Mouse (Mus musculus) fat pad, adult 2 months (tissue): ENCODE measurements around the gene Irf3.
A peak's percentile ranks its signal among the peaks of the same experiment; 100 is the strongest.

Source experiments
- DNase-seq: peaks from one replicate; pipeline ENCODE4 v3.0.0-alpha.2; 2011; ENCODE audit warnings: low read depth, low spot score; ENCODE audit errors: extremely low read depth

The Irf3 gene

DNA sequence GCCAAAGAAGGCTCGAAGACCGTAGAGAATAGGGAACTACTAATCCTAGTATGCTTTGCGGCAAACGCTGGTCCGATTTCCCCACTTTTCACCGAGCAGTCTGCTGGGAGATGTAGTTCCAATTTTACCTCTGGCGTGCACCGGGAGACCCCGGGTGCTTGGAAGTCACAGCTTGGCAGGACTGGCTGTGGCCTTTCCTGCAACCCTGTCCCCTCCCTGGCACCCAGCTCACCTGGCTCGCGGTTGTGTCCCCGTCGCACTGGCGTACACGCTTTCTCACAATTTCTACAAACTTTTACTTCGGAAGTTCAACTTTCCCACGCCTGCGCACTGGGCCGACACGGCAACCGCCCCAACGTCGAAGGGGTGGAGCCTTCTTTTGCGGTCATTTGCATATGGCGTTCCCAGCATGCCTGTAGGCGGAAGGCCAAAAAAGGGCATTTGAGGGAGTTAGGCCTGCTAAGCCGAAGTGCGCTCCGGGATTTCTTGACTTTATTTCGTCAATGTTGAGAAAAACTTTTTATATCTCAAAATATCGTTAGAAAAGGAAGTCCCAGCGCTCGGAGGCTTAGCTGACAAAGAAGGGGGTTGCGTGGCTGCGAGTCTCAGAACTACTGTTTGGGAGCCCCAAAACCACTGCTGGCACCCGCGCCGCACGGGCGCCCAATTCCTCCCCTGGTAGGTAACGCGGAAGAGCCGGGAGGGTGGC lies at the start of gene Irf3:
Gene Irf3 (plus strand): TSS at position 418 of the 709 bp plus-strand sequence.
- peak; percentile 74 for DNase-seq

DNA sequence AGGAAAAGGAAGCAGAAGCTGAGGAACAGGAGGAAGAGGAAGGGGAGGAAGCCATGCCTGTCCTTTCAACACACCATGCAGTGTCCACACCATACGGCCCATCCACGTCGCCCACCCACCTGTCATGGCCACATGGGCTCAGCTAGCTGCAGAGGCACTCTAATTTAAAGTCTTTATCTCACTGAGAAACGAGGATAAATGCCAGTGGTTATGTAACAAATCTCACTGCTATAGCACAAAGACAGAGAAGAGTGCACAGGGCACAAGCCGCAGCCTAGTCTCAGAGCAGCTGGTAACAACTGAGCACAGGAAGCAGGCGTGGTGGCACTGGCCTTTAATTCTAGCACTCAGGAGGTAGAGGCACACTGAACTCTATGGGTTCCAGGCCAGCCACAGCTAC lies 47.5 kb upstream of the Irf3 start:
- DNase-seq = no peak

DNA sequence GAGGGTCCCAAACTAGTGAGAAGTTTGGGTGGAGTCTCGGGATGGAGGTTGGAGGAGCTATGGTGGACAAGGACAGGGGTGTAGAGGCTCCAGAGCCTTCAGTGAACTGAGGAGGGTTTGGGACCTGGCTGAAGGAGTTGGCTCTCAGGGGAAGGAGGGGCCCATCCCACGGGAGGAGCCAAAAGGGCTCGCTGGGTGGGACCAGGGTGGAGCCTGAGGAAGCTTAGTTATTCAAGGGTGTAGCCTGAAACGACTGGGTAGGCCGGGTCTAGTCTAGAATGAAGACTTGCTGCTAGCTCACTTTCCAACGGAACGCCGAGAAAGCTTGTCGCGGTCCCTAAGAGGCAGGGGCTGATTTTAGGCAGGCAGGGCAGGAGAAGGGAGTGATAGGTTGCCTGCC lies 45.5 kb upstream of the Irf3 start:
- no peak for DNase-seq

DNA sequence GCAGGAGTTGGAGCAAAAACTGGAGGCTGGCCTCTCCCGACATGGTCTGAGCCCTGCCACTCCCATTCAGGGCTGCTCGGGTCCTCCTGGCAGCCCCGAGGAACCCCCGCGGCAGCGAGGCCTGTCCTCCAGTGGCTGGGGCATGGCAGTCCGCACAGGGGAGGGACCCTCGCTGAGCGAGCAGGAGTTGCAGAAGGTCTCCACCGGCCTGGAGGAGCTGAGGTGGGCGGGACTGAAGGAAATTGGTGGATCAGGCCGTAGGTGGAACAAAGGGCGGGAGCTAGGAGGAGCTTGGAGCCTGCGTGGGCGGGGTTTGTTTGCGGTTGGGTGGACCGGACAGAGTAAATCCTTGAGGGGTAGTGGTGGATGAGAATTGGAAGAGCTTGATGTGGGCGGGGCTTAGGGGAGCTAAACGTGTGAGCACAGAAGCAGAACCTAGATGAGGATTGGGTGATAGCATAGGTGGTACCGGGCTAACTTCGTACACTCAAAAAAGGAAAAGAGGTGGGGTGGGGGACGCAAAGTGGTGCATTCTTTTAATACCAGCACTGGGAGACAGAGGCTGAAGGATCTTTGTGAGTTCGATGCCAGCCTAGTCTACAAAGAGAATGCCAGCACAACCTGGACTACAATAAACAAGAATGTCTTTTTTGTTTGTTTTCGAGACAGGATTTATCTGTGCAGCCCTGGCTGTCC lies 44.7 kb upstream of the Irf3 start:
- peak; percentile 86 for DNase-seq

DNA sequence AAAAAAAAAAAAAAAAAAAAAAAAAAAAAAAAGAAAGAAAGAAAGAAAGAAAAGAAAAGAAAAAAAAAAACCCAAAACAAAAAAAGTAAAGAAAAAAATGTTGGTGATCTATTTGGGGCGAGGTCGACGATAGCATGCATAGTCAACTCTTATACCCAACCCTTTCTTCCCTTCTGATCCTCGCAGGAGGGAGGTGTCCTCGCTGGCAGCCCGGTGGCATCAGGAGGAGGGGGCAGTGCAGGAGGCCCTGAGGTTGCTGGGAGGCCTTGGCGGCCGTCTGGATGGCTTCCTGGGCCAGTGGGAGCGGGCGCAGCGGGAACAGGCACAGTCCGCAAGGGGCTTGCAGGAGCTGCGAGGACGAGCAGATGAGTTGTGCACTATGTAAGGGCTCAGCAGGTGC lies 43.9 kb upstream of the Irf3 start:
- DNase-seq = no peak

DNA sequence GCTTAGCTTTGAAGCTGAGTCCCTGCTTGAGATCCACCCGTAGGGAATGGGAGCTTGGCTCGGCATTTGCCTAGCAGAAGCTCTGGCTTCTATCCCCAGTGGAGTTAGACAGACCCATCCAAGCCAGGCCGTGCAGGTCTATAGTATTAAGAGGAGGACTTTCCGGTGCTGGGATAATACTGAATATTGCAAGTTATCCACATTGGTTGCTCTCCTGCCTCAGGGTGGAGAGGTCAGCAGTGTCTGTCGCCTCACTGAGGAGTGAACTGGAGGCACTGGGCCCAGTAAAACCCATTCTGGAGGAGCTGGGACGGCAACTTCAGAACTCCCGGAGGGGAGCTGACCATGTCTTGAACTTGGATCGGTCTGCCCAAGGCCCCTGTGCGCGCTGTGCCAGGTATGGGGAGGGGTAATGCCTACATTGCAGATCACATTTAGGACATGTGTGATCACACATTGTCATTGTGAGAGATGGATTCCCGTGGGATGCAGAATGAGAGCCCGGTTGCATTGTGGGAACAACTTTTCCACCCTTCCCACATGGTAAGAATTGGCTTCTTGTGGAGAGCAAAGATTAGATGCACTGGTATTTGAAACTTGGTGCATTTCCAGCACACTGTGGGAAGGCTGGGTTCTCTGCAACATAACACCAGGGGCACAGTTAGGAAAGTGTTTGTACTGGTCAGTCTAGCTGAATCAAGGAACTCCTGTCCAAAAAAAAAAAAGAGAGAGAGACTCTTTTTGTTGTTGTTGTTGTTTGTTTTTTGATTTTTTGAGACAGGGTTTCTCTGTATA lies 43.2 kb upstream of the Irf3 start:
- DNase-seq = no peak

DNA sequence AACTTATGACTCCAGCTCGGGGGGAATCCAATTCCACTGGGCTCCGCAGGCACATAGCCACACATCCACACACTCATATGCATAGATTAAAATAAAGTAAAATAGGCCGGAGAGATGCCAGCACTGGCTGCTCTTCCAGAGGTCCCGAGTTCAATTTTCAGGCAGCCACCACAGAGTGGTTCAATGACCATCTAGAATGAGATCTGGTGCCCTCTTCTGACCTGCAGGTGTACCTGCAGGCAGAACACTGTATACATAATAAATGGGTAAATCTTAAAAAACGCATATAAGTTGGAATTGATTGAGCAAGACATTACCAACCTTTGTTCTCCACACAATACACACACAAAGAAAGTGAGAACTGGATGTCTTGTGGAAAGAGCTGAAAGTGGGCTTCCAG lies 41.8 kb upstream of the Irf3 start:
- DNase-seq = no peak

DNA sequence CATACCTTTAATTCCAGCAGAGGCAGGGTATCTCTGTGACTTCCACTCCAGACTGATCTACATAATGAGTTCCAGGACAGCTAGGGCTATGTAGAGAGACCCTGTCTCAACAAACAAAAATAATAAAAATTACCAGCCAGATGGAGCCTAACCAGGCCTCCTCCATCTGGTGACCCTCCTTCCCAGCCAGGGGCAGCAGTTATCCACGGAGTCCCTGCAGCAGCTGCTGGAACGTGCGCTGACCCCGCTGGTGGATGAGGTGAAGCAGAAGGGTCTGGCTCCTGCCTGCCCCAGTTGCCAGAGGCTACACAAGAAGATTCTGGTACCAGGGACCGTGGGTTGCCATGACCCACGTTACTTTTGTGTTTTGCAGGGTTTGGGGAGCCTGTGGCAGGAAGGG lies 41.2 kb upstream of the Irf3 start:
- DNase-seq = no peak

DNA sequence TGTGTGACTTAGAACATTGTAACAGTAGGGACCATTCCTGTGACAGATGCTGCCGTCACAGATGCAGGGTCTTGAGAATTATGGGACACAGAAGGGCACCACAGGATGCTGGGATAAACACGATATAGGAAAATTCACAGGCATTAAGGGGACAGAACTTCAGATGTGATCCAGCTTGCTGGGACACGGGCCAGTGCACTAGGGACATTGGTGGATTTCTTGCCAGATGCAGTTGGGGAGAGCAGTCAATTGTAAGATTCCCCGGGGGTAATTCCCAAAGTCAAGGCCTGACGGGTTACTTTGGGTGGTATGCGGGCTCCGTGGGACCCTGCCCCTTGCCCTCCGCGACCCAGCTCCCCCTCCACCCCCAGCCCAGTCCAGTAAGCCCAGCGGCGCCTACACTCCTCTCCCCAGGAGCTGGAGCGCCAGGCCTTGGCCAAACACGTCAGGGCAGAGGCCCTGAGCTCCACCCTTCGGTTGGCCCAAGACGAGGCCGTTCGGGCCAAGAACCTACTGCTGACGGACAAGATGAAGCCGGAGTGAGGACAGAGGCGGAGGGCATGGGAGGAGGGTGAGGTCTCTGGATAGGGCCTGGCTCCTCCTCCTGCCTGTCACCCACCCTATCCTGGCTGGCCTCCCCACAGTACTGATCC lies 40.1 kb upstream of the Irf3 start:
- no peak for DNase-seq

DNA sequence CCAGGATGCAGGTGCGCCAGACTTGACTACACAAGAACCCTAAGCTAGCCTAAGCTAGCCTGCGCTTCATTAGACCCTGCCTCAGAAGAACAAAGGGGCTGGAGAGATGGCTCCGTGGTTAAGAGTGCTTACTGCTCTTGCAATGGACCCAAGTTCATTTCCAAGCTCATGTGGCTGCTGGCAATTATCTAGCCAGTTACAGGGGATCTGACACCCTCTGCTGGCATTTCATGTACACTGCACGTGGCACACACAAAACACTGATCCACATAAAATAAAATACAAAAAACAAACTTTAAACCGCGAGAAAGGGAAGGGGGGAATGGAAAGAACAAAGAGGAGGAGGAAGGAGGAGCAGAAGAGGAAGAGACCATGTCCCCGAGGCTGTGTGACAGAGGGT lies 39.2 kb upstream of the Irf3 start:
- no peak for DNase-seq

DNA sequence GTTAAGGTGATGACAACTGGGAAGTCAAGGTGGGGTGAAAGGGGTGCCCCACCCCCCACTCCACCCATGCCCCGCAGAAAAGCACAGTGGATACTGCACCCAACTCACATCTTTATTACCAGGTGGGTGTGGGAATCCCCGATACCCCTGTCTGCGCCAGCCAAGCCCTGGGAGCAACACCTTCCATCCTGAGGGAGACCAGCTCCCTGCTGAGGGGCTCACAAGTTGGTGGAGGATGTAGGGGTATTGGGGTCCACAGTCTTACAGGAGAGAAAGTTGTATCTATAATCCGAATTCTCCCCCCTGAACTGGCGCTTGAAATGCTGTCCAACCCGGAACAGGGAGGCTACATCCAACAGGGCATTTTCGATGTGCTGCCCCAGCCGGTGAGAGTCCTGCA lies 38.2 kb upstream of the Irf3 start:
- no peak for DNase-seq

DNA sequence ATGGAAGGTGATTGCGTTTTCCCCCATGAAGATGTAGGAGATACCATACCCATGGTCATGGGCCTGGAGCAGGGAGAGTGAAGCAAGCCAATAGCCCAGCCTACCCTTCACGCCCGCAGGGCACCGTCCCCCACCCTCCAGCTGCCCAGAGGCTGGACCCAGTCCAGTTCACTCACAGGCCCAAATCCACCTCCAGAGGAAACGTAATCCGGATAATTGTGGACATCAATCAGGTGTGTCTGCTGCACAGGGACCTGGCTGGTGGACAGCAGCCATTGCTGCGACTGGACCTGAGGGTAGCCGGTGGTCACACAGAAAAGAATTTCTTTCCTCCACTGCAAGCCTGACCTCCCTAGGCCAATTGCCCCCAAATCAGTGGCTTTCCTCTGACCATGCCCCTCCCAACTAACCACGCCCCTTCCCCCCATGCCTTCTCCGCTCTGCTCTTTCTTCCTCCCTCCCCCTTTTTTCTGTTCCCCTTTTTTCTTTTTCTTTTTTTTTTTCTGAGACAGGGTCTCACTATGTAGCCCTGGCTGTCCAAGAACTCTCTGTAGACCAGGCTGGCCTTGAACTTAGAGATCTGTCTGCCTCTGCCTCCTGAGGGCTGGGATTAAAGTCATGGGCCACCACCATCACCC lies 37.5 kb upstream of the Irf3 start:
- DNase-seq = no peak

DNA sequence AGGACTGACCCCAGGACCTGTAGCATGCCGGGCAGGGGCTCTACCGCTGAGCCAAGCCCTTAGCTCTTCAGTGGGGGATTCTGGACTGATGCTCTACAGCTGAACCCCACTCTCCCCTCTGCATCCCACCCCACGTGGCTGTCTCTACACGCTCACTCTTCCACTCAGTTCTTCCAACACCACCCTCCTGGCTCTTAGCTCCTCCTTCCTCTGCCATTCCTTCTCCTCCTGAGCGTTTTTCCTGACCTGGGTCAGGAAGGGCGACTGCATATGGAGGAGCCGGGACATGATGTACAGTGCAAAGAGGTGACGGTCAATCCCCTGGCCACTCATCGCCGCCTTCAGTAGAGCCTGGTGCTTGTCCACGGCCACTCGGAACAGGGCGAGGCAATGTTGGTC lies 36.9 kb upstream of the Irf3 start:
- no peak for DNase-seq

DNA sequence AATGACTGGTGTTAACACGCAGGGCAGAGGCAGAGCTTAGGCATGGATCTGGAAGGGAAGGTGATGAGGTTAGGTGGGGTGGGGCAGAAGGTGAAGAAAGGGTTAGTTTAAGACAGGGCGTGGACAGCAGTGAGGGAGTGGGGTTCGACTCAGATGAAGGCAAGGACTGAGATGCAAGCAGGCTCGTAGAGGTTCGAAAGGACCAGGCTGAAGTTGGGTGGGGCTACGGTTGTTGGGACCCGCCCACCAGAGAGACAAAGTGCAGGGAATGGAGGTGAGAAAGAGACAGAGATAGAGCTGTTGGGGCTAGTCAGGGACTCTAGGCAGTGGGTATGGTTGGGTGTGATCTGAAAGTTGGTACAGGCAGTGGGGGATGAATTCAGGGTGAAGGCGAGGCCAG lies 35.1 kb upstream of the Irf3 start:
- DNase-seq = no peak

DNA sequence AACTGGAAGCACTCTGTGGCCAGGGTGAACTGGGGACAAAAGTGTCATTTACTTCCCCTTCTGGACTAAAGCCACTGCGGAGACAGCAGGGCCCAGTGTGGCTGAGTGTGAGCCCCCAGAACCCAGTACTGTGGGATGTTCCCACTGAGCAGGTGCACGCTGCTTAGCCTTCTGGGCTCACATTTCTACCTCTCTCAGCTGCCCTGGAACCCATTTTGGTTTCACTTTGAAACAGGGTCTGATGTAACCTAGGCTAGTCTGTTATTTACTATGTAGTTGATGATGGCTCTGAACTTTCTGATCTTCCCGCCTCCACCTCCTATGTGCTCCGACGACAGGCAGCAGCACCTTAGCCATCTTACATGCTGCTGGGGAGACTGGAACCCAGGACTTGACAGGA lies 34.6 kb upstream of the Irf3 start:
- DNase-seq = no peak

DNA sequence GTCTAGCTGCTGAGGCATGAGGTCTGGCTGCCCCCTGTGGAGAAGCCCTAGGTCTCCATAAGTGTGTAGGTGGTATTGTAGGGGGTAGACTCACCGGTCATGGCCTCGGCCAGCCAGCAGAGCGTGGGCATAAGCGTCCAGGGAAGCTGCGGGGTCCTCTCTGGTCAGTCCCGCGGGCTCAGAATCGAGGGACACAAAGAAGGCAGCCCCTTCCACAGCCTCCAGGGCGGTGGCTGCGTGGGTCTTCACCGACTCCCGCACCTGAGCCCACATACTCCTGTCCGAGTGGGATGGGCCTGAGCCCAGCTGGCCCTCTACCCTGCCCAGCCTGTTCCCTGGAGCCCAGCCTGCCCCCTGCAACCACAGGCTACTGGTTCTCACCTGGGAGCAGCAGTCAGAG lies 32.5 kb upstream of the Irf3 start:
- DNase-seq = no peak

DNA sequence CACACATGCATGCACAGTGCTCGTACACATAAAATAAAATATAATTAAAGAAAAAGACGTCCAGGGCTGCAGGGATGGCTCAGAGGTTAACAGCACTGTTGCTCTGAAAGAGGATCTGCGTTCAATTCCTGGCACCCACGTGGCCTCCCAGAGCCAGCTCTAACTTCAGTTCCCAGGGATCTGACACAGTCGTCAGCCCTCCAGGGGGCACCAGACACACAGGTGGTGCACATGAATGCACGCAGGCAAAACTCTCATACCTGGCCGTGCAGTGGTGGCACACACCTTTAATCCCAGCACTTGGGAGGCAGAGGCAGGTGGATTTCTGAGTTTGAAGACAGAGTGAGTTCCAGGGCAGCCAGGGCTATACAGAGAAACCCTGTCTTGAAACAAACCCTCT lies 31.5 kb upstream of the Irf3 start:
- no peak for DNase-seq

DNA sequence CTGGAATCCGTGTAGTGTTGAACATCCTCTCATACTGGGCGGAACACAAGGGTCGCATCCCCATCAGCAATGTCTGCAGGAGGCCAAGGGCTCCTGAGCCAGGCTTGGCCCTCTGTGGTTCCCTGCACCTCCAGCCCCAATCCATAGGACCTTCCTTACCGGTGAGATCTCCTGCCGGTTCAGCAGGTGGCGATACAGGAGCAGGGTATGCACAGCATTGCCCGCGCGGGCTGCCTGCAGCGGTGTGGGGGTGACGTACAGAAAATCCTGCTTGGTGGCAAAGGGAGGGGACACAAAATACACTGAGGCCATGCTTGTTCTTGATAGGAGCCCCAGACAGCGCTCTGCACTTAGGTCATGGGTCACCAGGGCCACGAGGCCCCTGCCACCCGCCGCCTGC lies 30.8 kb upstream of the Irf3 start:
- DNase-seq = no peak

DNA sequence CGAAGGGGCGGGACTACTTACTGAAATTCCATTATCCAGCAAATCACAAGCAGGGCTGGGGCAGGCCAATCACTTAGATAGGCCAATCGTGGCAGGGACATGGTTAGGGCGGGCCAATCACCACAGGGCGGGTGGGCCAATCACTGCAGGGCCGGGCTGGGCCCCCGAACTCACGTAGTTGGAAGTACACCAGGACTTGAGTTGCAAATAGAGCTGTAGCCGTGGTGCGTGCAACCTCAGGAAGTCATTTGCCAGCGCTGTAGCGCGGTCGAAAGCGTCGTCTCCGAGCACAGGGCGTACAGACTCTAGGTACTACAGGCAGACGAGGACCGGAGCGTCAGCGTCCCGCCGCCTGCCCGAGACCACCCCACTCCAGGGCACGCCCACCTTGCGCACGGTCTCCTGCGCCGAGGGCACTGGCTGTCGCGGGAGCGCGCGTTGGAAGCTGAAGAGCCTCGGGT lies 27.2 kb upstream of the Irf3 start:
- DNase-seq = peak; percentile 58

DNA sequence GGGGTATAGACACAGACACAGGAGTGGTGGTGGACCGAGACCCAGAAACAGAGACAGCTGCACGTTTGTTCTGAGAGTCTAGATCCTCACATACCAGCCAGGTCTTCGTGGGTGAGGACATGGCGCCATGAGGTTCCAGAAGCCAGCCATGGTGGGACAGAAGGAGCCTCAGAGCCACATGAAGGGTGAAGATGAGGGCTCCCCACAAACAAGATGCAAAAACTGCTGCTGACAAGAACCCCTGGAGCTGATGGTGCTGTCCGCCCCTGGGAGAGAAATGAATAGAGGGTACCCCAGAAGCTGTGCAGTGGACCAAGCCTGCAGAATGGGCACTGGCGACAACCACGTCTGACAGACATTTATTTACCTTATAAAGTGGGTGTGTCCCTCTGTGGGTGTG lies 26.3 kb upstream of the Irf3 start:
- DNase-seq = no peak
